17 mouse cellular contexts compared by ENCODE assay signal in genomic region chr12:112769751-112770150, GRCm38 (mm10). TPM values are rescaled to one million over a fixed set of nuclear protein-coding genes. Genes with fewer than 3 reads are reported as not detected.
"Had no signal": no experiment of that assay in that cellular context is flagged by ENCODE, and none has a peak within 500 bp of the region (broad histone marks: within the 10 kb centered on the region; RNA-seq: fewer than 3 reads in every experiment).

No protein-coding gene starts in this region.

- H3K4me3 ChIP-seq: midbrain, embryonic 10.5 days; midbrain, embryonic 12.5 days; myocyte; neural tube, embryonic 13.5 days; neural tube, embryonic 15.5 days had no signal

- H3K4me2 ChIP-seq: lung, embryonic 14.5 days; midbrain, embryonic 12.5 days; neural tube, embryonic 13.5 days; neural tube, embryonic 15.5 days had no signal

- H3K27me3 ChIP-seq: midbrain, embryonic 12.5 days; neural tube, embryonic 13.5 days; neural tube, embryonic 15.5 days had no signal

- H3K4me1 ChIP-seq: midbrain, embryonic 12.5 days; neural tube, embryonic 13.5 days; neural tube, embryonic 15.5 days had no signal

- H3K9me3 ChIP-seq: midbrain, embryonic 10.5 days; midbrain, embryonic 12.5 days; neural tube, embryonic 13.5 days; neural tube, embryonic 15.5 days had no signal

- ATAC-seq: midbrain, embryonic 16.5 days had no signal

- H3K9ac ChIP-seq: lung, embryonic 14.5 days; midbrain, embryonic 12.5 days; neural tube, embryonic 13.5 days; neural tube, embryonic 15.5 days had no signal

- H3K27ac ChIP-seq: midbrain, embryonic 12.5 days; neural tube, embryonic 15.5 days had no signal

- DNase-seq: lung, postnatal 10 days; lung, postnatal 4 days; midbrain, embryonic 14.5 days; right cerebral cortex, adult 18-20 months; right cerebral cortex, postnatal 25 days; right cerebral cortex, postnatal 4 days; spleen, adult 18-20 months; thymus, adult 18-20 months; thymus, postnatal 14 days had no signal

- H3K36me3 ChIP-seq: midbrain, embryonic 10.5 days; midbrain, embryonic 12.5 days; neural tube, embryonic 13.5 days; neural tube, embryonic 15.5 days had no signal

RNA-seq across cellular contexts. Expression of gene Ahnak2, which starts 32.7 kb away (rescaled TPM):
- total RNA-seq: megakaryocyte-erythroid progenitor cell, adult 5-6 weeks had no signal
